Mouse (Mus musculus): ENCODE data around the gene Mink1. TPM values are rescaled to one million over a fixed set of nuclear protein-coding genes. Genes with fewer than 3 reads are reported as not detected.
"Not testable (repeated sequence)": the region's sequence is repeated elsewhere in the genome, so short reads cannot be mapped to it uniquely, and the experiment has no call there.

Mink1 gene
- 16.9 and 19.9 TPM in 2 replicates for polyA plus RNA-seq (2014; fragmentation: Nextera tagmentation; extraction: Ambion mirVana)

DNA sequence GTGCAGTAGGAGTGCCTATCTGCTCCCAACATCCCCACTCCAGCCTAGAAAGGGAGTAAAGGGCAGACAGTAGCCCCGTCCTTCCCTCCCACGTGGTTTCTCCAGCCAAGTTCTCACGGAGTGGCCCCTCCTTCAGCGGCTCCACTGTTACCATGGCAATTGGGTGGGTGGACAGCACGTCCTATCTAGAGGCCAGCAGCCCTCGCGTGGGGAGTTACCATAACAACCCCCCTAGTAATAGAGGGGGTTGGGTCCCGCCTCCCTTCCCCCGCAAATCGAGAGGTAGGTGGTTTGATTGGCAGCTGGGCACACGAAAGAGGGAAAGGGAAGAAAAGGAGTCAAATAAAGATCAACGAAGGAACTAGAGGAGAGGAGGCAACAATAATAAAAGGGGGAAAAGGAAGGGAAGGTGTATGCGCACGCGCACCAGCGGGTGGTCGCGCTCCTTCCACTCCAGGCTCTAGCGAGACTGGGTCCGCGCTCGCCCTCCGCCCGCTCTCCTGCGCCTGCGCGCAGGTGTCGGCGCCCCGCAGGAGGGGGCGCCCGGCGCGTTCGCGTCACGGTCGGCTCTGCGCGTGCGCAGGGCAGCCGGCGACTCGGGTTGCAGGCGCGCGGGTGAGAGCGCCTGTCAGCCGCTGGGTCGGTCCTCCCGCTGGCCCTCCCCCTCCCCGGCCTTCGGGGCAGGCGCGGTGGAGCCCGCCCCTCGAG is at the start of gene Mink1:
Gene Mink1 (plus strand): TSS at position 595 of the 708 bp plus-strand sequence.
- peak within 1 kb of the TSS; percentile 78 for H3K4me2 ChIP-seq (ENCODE audit: low read length)
- H3K36me3 ChIP-seq (ENCODE audit: control insufficient read depth, insufficient read depth, low read length) = peaks cover 7% of the 10 kb centered on the region
- H3K9me3 ChIP-seq (ENCODE audit: control insufficient read depth, low read length) = no peaks in the 10 kb centered on the region
- H3K4me3 ChIP-seq (ENCODE audit: low read depth, low read length) = peak within 1 kb of the TSS; percentile 85
- DNase-seq (ENCODE audit: low spot score) (peak; percentile 87), ATAC-seq (replicated peaks; ENCODE audit: low FRiP score, low TSS enrichment, low read depth) (peak; percentile 86)
- H3K27me3 ChIP-seq (replicated peaks; ENCODE audit: control insufficient read depth, insufficient read depth, low read length) = no peaks in the 10 kb centered on the region
- 0% methylated on average over 54 of the region's 57 CpGs for WGBS
- H3K27ac ChIP-seq (ENCODE audit: low read depth) = peak within 1 kb of the TSS; percentile 81
- peak within 1 kb of the TSS; percentile 73 for H3K9ac ChIP-seq (ENCODE audit: low read length)
- H3K4me1 ChIP-seq (replicated peaks; ENCODE audit: control insufficient read depth, insufficient read depth, low read length) = peaks cover 31% of the 10 kb centered on the region; the same call in 1 of the 2 replicates

DNA sequence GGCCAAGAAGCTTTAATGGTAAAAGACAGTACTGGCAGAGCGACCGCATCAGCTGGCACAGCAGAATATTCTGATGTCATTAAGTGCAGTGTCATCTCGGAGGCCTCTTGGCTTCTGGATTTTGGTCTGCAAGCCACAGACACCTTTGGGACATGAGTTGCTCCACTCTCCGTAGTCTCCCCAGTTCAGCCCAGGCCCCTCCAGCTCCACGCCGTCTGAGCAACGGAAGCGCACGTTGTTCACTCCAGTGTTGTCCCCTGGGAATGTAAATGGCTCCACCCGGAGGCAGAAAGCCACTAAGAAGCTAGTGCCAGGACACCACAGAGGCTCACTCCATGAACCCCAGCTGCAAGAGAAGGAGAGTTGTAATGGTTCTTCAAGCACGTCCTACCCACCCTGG is 49.2 kb upstream of the Mink1 start:
- H3K27me3 ChIP-seq (replicated peaks; ENCODE audit: control insufficient read depth, insufficient read depth, low read length) = peaks cover 7% of the 10 kb centered on the region; the same call in 1 of the 2 replicates
- 55% methylated on average over 11 of the region's 11 CpGs for WGBS
- no peak for DNase-seq (ENCODE audit: low spot score)
- H3K27ac ChIP-seq (ENCODE audit: low read depth) = no peak overlapping the region
- H3K4me3 ChIP-seq (ENCODE audit: low read depth, low read length) = no peak overlapping the region
- no peaks in the 10 kb centered on the region for H3K36me3 ChIP-seq (ENCODE audit: control insufficient read depth, insufficient read depth, low read length)
- H3K9ac ChIP-seq (ENCODE audit: low read length) = no peak overlapping the region
- ATAC-seq (replicated peaks; ENCODE audit: low FRiP score, low TSS enrichment, low read depth) = no peak
- H3K4me1 ChIP-seq (replicated peaks; ENCODE audit: control insufficient read depth, insufficient read depth, low read length) = peaks cover 3% of the 10 kb centered on the region; the same call in 1 of the 2 replicates
- no peaks in the 10 kb centered on the region for H3K9me3 ChIP-seq (ENCODE audit: control insufficient read depth, low read length)
- H3K4me2 ChIP-seq (ENCODE audit: low read length) = no peak overlapping the region

DNA sequence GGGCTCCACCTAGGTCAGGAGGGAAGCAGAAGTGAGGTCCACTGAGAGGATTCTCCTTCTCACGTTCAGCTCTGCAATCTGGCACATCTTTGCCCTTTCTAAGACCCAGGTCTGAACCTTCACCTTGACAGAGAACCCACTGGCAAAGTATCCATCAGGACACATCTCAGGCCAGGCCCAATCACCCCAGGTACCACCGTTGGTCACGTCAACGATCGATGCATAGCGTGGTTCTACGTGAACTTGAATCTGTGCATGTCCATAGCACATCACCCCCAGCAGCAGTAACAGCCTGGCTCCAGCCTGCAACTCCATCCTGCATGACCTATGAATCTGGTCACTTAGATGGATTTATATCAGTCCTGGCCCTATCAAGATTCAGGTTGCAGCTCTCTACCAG is 48.4 kb upstream of the Mink1 start, which contains the start of gene Vmo1:
Gene Vmo1 (minus strand): TSS at position 329 of the 400 bp plus-strand sequence.
- Histone ChIP-seq H3K4me2 (ENCODE audit: low read length) (no peak within 1 kb of the TSS), H3K27me3 (replicated peaks; ENCODE audit: control insufficient read depth, insufficient read depth, low read length) (peaks cover 6% of the 10 kb centered on the region; the same call in 1 of the 2 replicates), H3K4me1 (replicated peaks; ENCODE audit: control insufficient read depth, insufficient read depth, low read length) (peaks cover 4% of the 10 kb centered on the region; the same call in 1 of the 2 replicates), H3K4me3 (ENCODE audit: low read depth, low read length) (no peak within 1 kb of the TSS), H3K9me3 (ENCODE audit: control insufficient read depth, low read length) (no peaks in the 10 kb centered on the region), H3K9ac (ENCODE audit: low read length) (no peak within 1 kb of the TSS), H3K27ac (ENCODE audit: low read depth) (no peak within 1 kb of the TSS), H3K36me3 (ENCODE audit: control insufficient read depth, insufficient read depth, low read length) (no peaks in the 10 kb centered on the region)
- no peak for DNase-seq (ENCODE audit: low spot score)
- no peak for ATAC-seq (replicated peaks; ENCODE audit: low FRiP score, low TSS enrichment, low read depth)
- 88% methylated on average over 7 of the region's 7 CpGs for WGBS

DNA sequence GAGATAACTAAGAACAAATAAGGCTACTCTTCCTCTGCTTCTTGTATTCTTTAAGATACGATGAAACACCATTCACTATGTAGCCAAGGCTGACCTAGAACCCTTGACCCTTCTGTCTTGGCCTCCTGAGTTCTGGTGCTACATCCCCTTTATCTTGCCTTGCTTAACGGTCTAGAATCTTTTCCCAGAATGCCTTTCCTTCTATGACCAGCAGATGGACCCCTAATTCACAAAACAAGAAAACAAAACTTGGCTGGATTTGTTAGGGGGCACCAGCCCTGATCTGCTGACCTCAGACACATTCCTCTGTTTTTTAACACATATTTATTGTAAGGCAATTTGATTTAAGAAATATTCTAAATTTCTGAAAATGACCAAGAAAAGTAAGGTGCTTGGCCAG is 46.3 kb upstream of the Mink1 start:
- DNase-seq (ENCODE audit: low spot score) = no peak

DNA sequence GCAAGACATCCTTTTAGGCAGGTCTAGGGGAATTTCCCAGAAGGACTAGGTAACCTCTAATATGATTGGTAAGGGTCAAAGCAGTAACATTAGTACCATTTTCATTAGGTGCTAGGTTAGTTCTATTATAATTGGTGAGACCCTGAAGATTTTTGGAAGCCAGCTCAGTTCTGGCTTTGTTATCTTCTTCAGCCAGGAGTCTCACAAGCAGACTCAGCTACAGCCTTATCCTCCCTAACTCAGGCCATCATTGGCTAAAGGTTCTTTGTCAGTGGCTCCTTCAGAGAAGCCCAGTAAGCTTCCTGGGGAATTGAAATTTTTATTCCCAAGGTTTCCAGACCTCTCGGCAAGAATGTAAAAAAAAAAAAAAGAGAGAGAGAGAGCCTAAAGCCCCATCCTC is 44.2 kb upstream of the Mink1 start:
- no peaks in the 10 kb centered on the region for H3K27me3 ChIP-seq (replicated peaks; ENCODE audit: control insufficient read depth, insufficient read depth, low read length)
- H3K9me3 ChIP-seq (ENCODE audit: control insufficient read depth, low read length) = no peaks in the 10 kb centered on the region
- ATAC-seq (replicated peaks; ENCODE audit: low FRiP score, low TSS enrichment, low read depth) (no peak), DNase-seq (ENCODE audit: low spot score) (no peak)
- no peak overlapping the region for H3K4me2 ChIP-seq (ENCODE audit: low read length)
- 56% methylated on average over 1 of the region's 1 CpGs for WGBS
- H3K4me3 ChIP-seq (ENCODE audit: low read depth, low read length) = no peak overlapping the region
- H3K27ac ChIP-seq (ENCODE audit: low read depth) = no peak overlapping the region
- peaks cover 10% of the 10 kb centered on the region; the same call in 1 of the 2 replicates for H3K4me1 ChIP-seq (replicated peaks; ENCODE audit: control insufficient read depth, insufficient read depth, low read length)
- H3K9ac ChIP-seq (ENCODE audit: low read length) = no peak overlapping the region
- H3K36me3 ChIP-seq (ENCODE audit: control insufficient read depth, insufficient read depth, low read length) = no peaks in the 10 kb centered on the region

More for the DNA sequence above, 46.3 kb upstream of the Mink1 start:
- Histone ChIP-seq H3K4me1 (replicated peaks; ENCODE audit: control insufficient read depth, insufficient read depth, low read length) (peaks cover 10% of the 10 kb centered on the region; the same call in 1 of the 2 replicates), H3K36me3 (ENCODE audit: control insufficient read depth, insufficient read depth, low read length) (no peaks in the 10 kb centered on the region), H3K4me3 (ENCODE audit: low read depth, low read length) (no peak overlapping the region), H3K4me2 (ENCODE audit: low read length) (no peak overlapping the region), H3K9ac (ENCODE audit: low read length) (no peak overlapping the region), H3K27ac (ENCODE audit: low read depth) (no peak overlapping the region), H3K27me3 (replicated peaks; ENCODE audit: control insufficient read depth, insufficient read depth, low read length) (no peaks in the 10 kb centered on the region), H3K9me3 (ENCODE audit: control insufficient read depth, low read length) (no peaks in the 10 kb centered on the region)
- 25% methylated on average over 2 of the region's 2 CpGs for WGBS
- no peak for ATAC-seq (replicated peaks; ENCODE audit: low FRiP score, low TSS enrichment, low read depth)

DNA sequence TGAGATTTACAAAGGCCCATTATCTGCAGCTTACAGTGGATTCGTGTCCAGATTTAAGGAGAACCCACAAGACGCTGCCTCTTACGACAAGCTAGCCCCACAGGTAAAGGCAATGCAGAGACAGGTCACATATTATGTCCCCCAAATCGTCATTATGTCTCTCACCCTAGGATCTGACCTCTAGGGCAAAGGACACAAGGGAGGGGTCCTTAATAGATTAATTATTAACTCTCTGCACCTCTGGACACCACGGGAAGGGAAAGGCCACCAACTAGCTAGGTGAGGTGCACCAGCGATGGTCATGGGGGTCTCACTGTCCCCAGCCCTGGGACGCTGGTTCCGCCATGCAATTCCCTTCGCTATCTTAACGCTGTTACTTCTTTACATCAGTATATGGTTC is 43.8 kb upstream of the Mink1 start, which contains the start of gene Gltpd2:
Gene Gltpd2 (plus strand): TSS at position 274 of the 400 bp plus-strand sequence.
- 71% methylated on average over 10 of the region's 10 CpGs for WGBS
- H3K36me3 ChIP-seq (ENCODE audit: control insufficient read depth, insufficient read depth, low read length) = no peaks in the 10 kb centered on the region
- ATAC-seq (replicated peaks; ENCODE audit: low FRiP score, low TSS enrichment, low read depth) = no peak
- peaks cover 10% of the 10 kb centered on the region; the same call in 1 of the 2 replicates for H3K4me1 ChIP-seq (replicated peaks; ENCODE audit: control insufficient read depth, insufficient read depth, low read length)
- no peak for DNase-seq (ENCODE audit: low spot score)
- peak within 1 kb of the TSS; percentile 64 for H3K9ac ChIP-seq (ENCODE audit: low read length)
- H3K4me2 ChIP-seq (ENCODE audit: low read length) = peak within 1 kb of the TSS; percentile 53
- no peaks in the 10 kb centered on the region for H3K9me3 ChIP-seq (ENCODE audit: control insufficient read depth, low read length)
- no peaks in the 10 kb centered on the region for H3K27me3 ChIP-seq (replicated peaks; ENCODE audit: control insufficient read depth, insufficient read depth, low read length)
- peak within 1 kb of the TSS; percentile 78 for H3K27ac ChIP-seq (ENCODE audit: low read depth)
- peak within 1 kb of the TSS; percentile 31 for H3K4me3 ChIP-seq (ENCODE audit: low read depth, low read length)

DNA sequence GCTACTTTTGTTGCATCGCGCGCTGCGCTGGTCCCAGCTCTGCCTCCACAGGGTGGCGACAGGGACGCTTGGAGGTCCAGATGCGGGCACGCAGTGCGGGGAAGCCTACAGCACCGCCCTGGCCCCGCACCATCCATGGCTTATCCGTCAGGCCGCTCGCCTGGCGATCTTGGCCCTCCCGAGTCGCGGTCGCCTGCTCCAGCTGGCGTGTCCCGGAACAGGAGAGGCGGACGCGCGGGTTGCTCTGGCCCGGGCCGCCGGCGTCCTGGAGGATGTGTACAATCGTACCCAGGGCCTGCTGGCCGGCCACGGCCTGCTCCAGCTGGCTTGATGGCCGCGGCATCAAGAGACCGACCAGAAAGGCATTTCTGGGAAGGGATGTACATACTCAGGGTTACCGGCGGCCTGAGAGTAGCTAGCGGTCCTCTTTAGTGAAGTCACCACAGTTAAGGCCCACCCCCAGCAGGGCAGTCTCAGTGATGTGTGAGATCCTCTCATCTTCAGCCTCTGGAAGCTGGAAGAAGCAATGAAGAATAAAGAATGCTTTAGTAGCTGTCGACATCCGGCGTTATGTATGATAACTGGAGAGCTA is 42.4 kb upstream of the Mink1 start:
- DNase-seq (ENCODE audit: low spot score) (peak; percentile 79), ATAC-seq (replicated peaks; ENCODE audit: low FRiP score, low TSS enrichment, low read depth) (peak; percentile 56)
- Histone ChIP-seq H3K36me3 (ENCODE audit: control insufficient read depth, insufficient read depth, low read length) (no peaks in the 10 kb centered on the region), H3K4me1 (replicated peaks; ENCODE audit: control insufficient read depth, insufficient read depth, low read length) (peaks cover 10% of the 10 kb centered on the region; the same call in 1 of the 2 replicates), H3K9me3 (ENCODE audit: control insufficient read depth, low read length) (no peaks in the 10 kb centered on the region), H3K4me2 (ENCODE audit: low read length) (peak overlapping the region; percentile 53), H3K9ac (ENCODE audit: low read length) (peak overlapping the region; percentile 64), H3K27me3 (replicated peaks; ENCODE audit: control insufficient read depth, insufficient read depth, low read length) (no peaks in the 10 kb centered on the region), H3K27ac (ENCODE audit: low read depth) (peak overlapping the region; percentile 78), H3K4me3 (ENCODE audit: low read depth, low read length) (peak overlapping the region; percentile 31)
- 9% methylated on average over 41 of the region's 41 CpGs for WGBS

DNA sequence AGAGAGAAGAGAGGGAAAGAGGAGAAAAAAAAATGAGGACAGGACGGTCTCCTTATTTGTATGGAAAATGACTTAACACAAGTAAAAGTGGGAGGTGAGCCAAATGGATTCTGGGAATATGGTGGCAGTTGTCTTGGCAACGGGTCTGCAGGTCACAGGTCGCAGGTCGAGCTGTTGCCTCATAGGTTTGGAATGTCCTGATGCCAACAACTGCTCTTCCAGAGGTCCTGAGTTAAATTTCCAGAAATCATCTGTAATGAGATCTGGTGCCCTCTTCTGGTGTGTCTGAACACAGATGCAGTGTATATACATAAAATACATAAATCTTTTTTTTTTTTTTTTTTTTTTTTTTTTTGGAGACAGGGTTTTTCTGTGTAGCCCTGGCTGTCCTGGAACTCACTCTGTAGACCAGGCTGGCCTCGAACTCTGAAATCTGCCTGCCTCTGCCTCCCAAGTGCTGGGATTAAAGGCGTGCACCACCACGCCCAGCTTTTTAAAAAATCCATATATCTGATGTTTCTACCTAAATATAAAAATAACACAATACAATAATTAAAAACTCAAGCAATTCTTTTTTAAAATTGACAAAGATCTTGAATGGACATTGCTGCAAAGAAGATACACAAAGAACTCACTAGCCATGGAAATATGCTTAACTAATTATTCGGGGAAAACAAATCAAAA is 39.2 kb upstream of the Mink1 start:
- not testable (repeated sequence) for H3K27me3 ChIP-seq (replicated peaks; ENCODE audit: control insufficient read depth, insufficient read depth, low read length); H3K4me2 ChIP-seq (ENCODE audit: low read length); H3K9ac ChIP-seq (ENCODE audit: low read length); H3K9me3 ChIP-seq (ENCODE audit: control insufficient read depth, low read length); DNase-seq (ENCODE audit: low spot score); H3K27ac ChIP-seq (ENCODE audit: low read depth); H3K4me3 ChIP-seq (ENCODE audit: low read depth, low read length); ATAC-seq (replicated peaks; ENCODE audit: low FRiP score, low TSS enrichment, low read depth)
- 82% methylated on average over 8 of the region's 8 CpGs for WGBS
- Histone ChIP-seq H3K4me1 (replicated peaks; ENCODE audit: control insufficient read depth, insufficient read depth, low read length) (peaks cover 14% of the 10 kb centered on the region), H3K36me3 (ENCODE audit: control insufficient read depth, insufficient read depth, low read length) (peaks cover 23% of the 10 kb centered on the region)

Data from intestine, embryonic 14.5 days (tissue).